Mouse (Mus musculus) urinary bladder, adult 2 months (tissue): ENCODE measurements at regions not wholly inside any gene's neighbourhood (a gene's known extent, or its start where the extent isn't known, plus 50 kb on each side); places are given as distances from the start of the nearest gene placed in this dataset.

Source experiments
- DNase-seq: peaks from one replicate; pipeline ENCODE4 v3.0.0; 2022; ENCODE audit warnings: low spot score

DNA sequence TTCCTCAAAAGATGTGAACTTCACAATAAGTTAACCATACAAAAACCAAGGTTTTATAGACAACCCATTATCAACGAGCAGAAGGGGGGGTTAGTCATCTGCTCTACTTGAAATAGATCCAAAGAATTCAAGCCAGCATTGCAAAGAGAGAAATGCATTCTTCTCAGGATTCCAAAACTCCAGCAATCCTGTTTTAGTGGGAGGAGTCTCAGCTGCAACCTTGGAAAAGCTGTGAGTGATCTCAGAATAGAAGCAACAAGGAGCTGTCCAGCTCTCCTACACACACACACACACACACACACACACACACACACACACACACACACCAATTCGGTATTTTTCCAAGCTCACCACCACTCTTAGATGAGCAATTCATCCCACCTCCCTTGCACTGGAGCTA, 149.0 kb upstream of the BC052040 start:
- DNase-seq, result no peak

DNA sequence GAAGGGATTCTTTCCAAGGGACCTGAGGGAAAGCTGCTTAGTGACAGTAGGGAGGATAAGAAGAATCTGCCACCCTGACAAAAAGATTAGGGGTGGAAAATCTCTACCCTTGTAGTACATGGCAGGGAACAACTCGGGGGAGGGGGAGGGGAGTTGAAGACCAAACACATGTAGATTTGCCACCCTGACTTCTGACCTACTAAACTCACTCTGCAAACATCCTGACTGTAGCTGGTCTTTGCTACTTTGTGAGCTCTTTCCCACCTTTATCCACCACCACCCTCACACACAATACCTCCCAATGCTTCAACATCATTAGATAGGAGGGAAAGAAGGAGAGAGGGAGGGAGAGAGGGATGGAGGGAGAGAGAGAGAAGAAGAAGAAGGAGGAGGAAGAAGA, 140.4 kb upstream of the BC052040 start:
- DNase-seq, result no peak

DNA sequence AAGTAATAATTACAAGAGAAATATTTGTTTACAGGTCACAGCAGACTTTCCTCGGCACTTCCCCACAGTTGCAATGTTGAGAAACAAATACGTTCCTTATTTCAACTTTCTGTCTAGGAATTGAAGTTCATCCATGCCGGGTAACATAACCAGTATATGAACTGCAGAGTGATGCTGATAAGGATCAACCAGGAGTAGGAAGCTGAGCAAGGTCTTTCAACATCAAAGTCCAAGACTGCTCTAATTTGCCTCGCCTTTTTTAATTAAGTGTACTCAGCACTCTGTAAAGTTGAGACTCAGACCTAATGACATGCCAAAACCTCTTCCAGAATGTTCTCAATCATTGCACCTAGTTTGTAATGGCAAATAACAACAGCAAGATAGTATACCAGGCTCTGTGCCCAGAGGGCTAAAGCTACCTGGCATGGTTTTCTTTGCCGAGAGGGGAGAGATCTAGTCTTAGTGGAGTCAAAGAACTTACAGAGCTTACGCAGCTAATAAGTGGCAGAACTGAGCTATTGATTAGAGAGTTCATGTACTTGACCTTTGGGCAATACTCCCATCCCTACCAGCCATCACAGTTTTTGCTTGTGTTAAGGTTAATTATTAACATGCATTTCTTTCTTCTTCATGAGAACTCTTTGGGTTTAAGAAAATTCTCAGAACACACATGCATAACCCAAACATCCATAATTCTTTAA, 131.6 kb upstream of the BC052040 start:
- no peak for DNase-seq

- no peak for DNase-seq
These were observed 125.9 kb upstream of the BC052040 start for GRCm38 (mm10) chr2:115455593-115455992.

DNA sequence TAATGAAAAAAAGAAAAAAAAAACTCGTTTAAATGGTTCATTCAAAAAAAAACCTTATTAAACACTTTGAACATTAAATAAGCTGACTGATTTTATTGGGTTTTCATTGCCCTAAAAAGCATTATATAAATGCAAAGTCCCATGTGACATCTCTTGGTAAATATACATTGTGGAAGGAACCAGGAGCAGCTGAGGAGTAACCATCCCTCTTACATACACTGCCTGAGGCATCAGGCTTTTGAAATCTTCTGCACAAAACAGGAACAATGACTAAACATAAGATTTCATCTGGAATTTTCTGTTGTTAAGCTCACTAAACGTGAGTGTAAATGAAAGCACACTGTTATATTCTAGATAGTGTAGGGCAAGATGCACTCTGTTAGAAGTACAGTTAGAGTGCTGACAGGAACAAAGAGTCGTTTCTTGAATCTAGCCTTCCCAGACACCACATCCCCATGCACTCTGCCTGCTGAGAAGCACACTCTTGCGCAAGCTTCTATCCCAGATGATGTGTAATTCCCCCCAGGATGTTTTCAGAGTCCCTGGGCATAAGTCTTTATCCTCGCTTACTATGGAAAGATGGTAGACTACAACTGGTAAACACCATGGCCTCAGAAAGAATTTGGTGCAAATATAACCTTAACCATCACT, 125.0 kb upstream of the BC052040 start:
- DNase-seq, result no peak

- no peak for DNase-seq
These were observed 121.3 kb upstream of the BC052040 start for GRCm38 (mm10) chr2:115460028-115460881.

DNA sequence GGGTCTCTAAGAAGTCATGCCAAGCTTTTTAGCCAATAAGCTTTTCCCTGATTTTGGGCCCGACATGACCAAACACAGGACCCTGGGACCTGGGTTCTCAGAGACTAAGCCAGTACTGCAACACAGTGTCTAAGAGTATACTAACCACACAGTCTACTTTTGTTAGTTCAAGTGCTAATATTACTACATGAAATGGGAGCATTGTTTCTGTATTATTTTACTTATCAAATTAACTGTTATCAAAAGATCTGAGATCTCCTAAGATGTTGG, 120.7 kb upstream of the BC052040 start:
- no peak for DNase-seq

DNA sequence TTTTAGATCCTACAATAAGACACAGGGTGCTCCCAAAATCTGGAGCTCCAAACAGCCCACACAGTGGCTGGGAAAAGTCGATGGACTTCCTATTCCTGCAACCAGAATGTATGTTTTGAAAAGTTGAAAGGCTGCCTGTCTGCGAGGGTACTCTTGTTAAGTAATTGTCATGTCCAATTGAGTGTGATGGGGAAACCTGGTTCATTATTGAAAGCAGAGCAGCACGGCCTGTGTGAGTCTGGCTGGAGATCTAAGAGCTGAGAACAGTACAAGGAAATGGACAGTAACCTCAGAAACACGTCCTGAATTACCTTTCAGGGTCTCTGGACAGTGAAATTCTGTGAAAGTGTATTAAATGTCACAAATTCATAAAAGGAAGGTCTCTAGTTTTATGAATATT, 115.3 kb upstream of the BC052040 start:
- no peak for DNase-seq

- no peak for DNase-seq
These were observed 114.3 kb upstream of the BC052040 start for GRCm38 (mm10) chr2:115467107-115467745.

DNA sequence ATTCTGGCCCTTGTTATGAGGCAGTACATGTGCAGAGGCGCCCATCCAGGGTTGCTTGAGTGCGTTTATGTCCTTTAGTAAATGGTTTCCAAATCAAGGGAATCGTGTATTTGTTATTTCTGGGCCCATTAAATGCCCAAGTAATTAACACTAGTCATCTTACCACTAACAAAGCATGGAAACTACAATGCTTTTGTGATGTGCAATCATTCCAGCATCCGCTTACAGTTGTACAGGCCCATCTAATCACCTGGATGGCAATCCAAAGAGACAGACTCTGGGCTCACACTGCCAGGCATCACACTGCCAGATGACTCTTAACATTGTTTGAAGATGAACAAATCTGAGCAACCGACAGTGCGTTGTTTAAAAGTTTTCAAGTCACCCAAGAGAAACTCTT, 113.6 kb upstream of the BC052040 start:
- DNase-seq, result no peak

DNA sequence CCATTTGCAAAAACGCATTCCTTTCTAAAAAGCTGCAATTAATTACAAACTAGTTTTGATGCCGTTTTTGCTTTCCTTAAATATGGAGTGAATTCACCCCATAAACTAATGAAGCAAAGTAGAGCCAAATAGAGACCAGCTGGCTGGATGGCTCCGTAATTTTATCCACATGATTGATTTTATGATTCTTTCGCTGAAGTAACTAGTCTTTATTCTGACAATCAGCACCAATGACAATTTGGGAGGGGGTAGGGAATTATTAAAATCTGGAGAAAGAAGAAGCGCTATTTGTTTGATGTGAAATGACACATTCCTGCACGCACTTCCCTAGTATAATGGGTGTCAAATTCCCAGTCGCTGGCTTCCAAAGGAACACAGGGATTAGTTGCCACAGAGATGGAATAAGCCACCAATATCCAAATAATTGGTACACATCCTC, 113.0 kb upstream of the BC052040 start:
- DNase-seq, result no peak

- no peak for DNase-seq
These were observed 112.2 kb upstream of the BC052040 start for GRCm38 (mm10) chr2:115469165-115469821.

DNA sequence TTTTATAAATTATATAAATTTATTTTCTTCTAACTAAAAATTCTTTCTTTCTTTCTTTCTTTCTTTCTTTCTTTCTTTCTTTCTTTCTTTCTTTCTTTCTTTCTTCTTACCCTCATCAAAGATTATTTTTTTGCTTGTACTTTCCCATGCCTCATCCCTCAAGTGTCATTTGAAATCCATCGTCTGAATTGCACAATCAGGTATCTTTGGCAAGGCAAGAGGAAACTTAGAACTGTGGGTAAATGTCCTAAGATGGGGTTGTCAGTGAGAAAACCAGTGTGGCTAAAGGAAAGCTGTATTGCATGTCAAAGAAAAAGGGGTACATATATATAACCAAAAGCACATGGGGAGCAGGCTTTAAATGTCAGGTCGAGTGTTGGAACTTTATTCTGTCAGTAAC, 109.1 kb upstream of the BC052040 start:
- DNase-seq, result no peak

DNA sequence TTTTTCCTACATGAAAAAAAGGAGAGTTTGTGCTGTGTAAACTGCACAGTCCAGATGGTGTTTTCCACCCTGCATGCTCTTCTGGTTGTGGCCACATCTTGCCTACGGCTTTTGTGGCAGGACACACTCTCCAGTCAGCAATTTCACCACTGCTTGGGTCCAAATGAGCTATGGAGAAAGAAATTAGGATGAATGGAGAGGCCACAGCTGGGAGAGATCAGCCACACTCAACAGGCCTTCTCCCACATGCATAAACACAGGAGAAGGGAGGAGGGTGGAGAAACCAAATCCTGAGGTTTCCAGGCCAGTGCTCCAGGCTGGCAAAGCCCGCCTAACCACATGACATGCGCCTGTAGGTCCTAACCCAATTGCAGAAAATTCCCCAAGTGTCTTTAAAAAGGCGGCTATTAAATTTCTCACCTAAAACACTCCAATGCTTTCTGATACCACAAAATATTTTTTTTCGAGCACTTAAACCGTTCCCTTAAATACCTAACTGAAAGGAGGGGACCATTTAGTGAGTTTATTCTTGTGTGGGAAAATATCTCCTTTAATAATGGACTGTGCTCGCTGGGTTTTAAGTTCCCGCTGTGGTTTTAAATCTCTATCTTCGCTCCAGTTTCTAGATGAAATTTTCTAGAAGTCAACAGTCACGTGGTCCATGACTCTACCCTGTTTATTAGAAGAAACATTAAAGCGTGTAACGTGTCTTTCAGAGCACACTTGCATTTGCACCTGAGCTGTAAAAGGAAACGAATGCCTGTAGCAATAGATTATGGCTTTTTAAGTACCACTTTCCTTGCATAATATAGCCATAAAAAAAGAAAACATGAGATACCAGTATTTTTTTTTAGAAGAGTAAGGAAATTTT, 97.9 kb upstream of the BC052040 start:
- DNase-seq, result no peak

- no peak for DNase-seq
These were observed 93.1 kb upstream of the BC052040 start for GRCm38 (mm10) chr2:115488465-115488864.

GRCm38 (mm10) chr2:115493020-115493419, 88.5 kb upstream of the BC052040 start:
- no peak for DNase-seq

DNA sequence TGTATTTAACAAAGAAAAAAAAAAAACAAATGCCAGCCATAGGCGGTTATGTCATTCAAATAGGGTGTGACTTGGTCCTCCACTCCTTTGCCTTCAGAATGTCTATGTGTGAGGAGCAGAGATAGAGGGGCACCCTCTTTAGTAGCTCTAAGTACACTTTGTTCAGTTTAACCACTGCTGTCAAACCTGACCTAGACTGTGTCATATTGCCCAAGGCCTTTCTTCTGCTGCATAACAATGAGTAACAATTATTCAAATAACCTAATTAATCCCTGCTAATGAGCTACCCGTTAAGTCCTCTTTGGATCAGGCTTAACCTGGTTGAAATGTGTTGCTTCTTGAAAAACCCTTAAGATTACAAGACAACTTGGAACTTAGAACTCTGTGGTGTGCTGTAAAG, 81.6 kb upstream of the BC052040 start:
- DNase-seq, result no peak

- DNase-seq, result no peak
These were observed 72.0 kb upstream of the BC052040 start for GRCm38 (mm10) chr2:115509527-115509926.

DNA sequence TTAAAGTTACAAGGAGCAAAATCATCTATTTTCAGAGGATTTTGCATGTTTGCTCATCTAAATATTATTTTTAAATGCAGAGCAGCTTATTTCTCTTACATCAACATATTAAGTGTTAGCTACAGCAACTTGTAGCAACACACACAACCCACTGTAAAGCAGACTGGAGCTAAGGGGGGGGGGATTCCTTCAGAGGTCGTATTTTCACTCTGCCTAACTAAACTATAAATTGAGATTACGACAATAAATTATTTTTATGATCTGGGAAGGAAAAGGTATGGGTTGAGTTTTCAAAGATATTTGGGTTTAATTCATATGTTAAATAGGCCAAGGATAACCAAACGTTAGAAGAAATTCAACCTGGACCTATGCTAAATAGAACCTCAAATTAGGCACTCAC, 70.4 kb upstream of the BC052040 start:
- no peak for DNase-seq

GRCm38 (mm10) chr2:115511612-115512525, 69.6 kb upstream of the BC052040 start:
- DNase-seq, result no peak
